Mouse (Mus musculus) testis, adult 2 months (tissue): ENCODE data around the gene Gpr37l1.

Experiments
- CTCF ChIP-seq: fragments of 200-500 bp; IDR thresholded peaks from 2 replicates; pipeline ENCODE4 v1.5.1; 2012; ENCODE audit warnings: low read depth, mild to moderate bottlenecking, inconsistent platforms, low read length, moderate library complexity; ENCODE audit not compliant: control insufficient read depth, insufficient read depth, insufficient replicate concordance
- POLR2A ChIP-seq: fragments of 200-500 bp; IDR thresholded peaks from 2 replicates; pipeline ENCODE4 v1.6.1; 2012; ENCODE audit warnings: low read depth, mild to moderate bottlenecking, inconsistent platforms, low read length, moderate library complexity; ENCODE audit not compliant: control insufficient read depth

- TF ChIP-seq CTCF (no peak), POLR2A (no peak)
Observed at GRCm38 (mm10) chr1:135205257-135205656, 37.8 kb upstream of the Gpr37l1 start.
